Comparison of ENCODE assay signal across 14 mouse cellular contexts in genomic region chr12:91263705-91264104, GRCm38 (mm10).
"Had no signal": no experiment of that assay in that cellular context is flagged by ENCODE, and none has a peak within 500 bp of the region (broad histone marks: within the 10 kb centered on the region; RNA-seq: fewer than 3 reads in every experiment).

No protein-coding gene starts in this region.

- H3K9ac ChIP-seq: lung, embryonic 14.5 days; midbrain, embryonic 13.5 days; midbrain, embryonic 15.5 days; neural tube, embryonic 12.5 days; stomach, embryonic 15.5 days had no signal

- DNase-seq: lung, adult 18-20 months; lung, embryonic 14.5 days; lung, postnatal 10 days; lung, postnatal 4 days; right cerebral cortex, postnatal 14 days; thymus, adult 2 months; thymus, postnatal 25 days had no signal

- H3K9me3 ChIP-seq: megakaryocyte, embryonic 14.5 days; midbrain, embryonic 13.5 days; midbrain, embryonic 15.5 days; neural tube, embryonic 12.5 days; stomach, embryonic 15.5 days had no signal

- H3K4me3 ChIP-seq: megakaryocyte, embryonic 14.5 days; midbrain, embryonic 13.5 days; midbrain, embryonic 15.5 days; neural tube, embryonic 12.5 days; stomach, embryonic 15.5 days had no signal

- H3K27ac ChIP-seq: midbrain, embryonic 13.5 days; midbrain, embryonic 15.5 days; neural tube, embryonic 12.5 days; stomach, embryonic 15.5 days; stomach, postnatal 0 days had no signal

- H3K27me3 ChIP-seq: megakaryocyte, embryonic 14.5 days; midbrain, embryonic 13.5 days; midbrain, embryonic 15.5 days; neural tube, embryonic 12.5 days; stomach, embryonic 15.5 days had no signal

- H3K36me3 ChIP-seq: midbrain, embryonic 13.5 days; midbrain, embryonic 15.5 days; neural tube, embryonic 12.5 days; stomach, embryonic 15.5 days had no signal

- ATAC-seq: midbrain, embryonic 13.5 days; midbrain, embryonic 15.5 days had no signal

- H3K4me2 ChIP-seq: lung, embryonic 14.5 days; midbrain, embryonic 11.5 days; midbrain, embryonic 13.5 days; midbrain, embryonic 15.5 days; neural tube, embryonic 12.5 days; stomach, embryonic 15.5 days had no signal

- H3K4me1 ChIP-seq: megakaryocyte, embryonic 14.5 days; neural tube, embryonic 12.5 days; stomach, embryonic 15.5 days had no signal
